Mouse (Mus musculus) limb, embryonic 10.5 days (tissue): ENCODE results near the gene Lrp1. TPM values are rescaled to one million over a fixed set of nuclear protein-coding genes. Genes with fewer than 3 reads are reported as not detected.

Experiments used
- DNase-seq: peaks from one replicate; pipeline ENCODE4 v3.0.0-alpha.2; 2017; ENCODE audit warnings: low spot score
- H3K27ac ChIP-seq: fragments of 300-500 bp; sonication (generic); 2 replicates; pipeline ENCODE4 v1.5.1; 2016; ENCODE audit warnings: mild to moderate bottlenecking
- H3K27me3 ChIP-seq: fragments of 300-500 bp; sonication (generic); 2 replicates; pipeline ENCODE4 v1.6.1; 2016; ENCODE audit warnings: low read depth, mild to moderate bottlenecking; ENCODE audit not compliant: poor library complexity, severe bottlenecking
- H3K36me3 ChIP-seq: fragments of 300-500 bp; sonication (generic); 2 replicates; pipeline ENCODE4 v1.6.1; 2016; ENCODE audit warnings: mild to moderate bottlenecking, moderate library complexity
- H3K4me1 ChIP-seq: fragments of 300-500 bp; sonication (generic); 2 replicates; pipeline ENCODE4 v1.6.1; 2016
- H3K4me3 ChIP-seq: fragments of 300-500 bp; sonication (generic); 2 replicates; pipeline ENCODE4 v1.5.1; 2016; ENCODE audit warnings: mild to moderate bottlenecking, moderate library complexity
- H3K9me3 ChIP-seq: fragments of 300-500 bp; sonication (generic); replicated peaks from 2 replicates; pipeline ENCODE4 v1.6.1; 2016; ENCODE audit warnings: mild to moderate bottlenecking
- WGBS: fragments of 180-500 bp; shearing (Covaris S2); methylation state at CpG from one replicate; pipeline ENCODE4 v1.1.7; 2016; 5-methylcytosine and 5-hydroxymethylcytosine counted together
- polyA plus RNA-seq: library from polyadenylated mRNA; unstranded; fragments of >200 nt; fragmentation: Nextera tagmentation; extraction: Ambion mirVana; gene quantifications from 2 replicates; pipeline ENCODE4 v1.2.1, GENCODE M21; 2016

Gene Lrp1
- polyA plus RNA-seq, 1 experiment from 2014 or later, result 67.8 TPM

DNA sequence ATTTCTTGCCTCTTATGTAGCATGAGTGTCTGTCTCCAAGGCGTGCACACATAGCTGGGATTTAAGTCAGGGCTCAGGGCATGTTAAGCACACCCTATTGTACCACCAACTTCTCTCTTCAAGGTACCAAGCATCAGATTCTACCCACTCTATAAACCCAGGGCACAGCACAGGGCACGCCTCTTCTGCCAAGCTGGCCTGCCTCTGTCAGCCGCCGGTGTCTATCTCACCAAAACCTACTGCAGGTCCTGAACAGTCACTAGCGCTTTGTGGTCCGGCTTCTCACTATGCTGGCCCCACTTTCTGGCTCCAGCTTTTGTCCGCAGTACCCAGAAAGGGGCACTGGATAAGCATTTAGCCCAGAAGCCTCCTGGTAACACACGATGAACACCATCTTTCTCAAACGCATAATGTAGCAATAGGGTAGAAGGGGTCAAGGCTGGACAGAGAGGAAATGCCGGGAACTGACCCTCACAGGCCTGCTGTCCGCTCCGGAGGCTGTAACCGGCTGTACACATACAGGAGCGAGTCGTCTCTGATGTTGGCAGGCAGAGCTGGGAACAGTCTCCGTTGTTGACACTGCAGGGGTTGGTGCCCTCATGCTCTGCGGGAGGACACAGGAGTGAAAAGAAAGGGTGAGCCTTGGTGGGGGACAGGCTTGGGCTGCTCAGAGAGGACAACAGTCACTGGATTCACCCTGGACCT is 49.9 kb downstream of the Lrp1 start:
- H3K27ac ChIP-seq, result 0 out of 2 replicates have a peak overlapping the region, but pooled peaks have one; percentile 6
- H3K9me3 ChIP-seq, result no peaks in the 10 kb centered on the region
- no peaks in the 10 kb centered on the region for H3K4me1 ChIP-seq
- 91% methylated on average over 17 of the region's 17 CpGs for WGBS
- H3K27me3 ChIP-seq, result no peaks in the 10 kb centered on the region
- DNase-seq, result no peak
- no peak overlapping the region for H3K4me3 ChIP-seq
- H3K36me3 ChIP-seq, result peaks cover 98% of the 10 kb centered on the region

DNA sequence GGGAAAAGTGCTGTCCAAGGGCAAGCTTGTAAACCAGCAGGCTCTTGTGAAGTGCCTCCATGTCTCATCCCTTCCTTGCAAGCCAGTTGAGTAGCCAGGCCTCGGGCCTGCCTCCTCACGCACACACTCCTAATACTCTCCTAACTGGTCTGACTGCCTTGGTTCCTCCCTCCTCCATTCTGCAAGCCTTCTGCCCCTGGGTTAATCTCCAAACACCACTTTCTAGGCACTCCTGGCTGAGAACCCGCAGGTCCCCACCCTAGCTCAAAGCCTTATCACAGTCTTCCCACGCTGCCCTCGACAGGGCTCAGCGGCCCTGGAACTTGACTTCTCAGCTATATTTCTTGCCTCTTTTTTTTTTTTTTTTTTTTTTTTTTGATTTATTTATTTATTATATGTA is 50.6 kb downstream of the Lrp1 start:
- Histone ChIP-seq H3K9me3 (no peaks in the 10 kb centered on the region), H3K36me3 (peaks cover 97% of the 10 kb centered on the region), H3K4me3 (no peak overlapping the region), H3K27me3 (no peaks in the 10 kb centered on the region), H3K27ac (no peak overlapping the region), H3K4me1 (no peaks in the 10 kb centered on the region)
- WGBS, result 70% methylated on average over 6 of the region's 6 CpGs
- no peak for DNase-seq

DNA sequence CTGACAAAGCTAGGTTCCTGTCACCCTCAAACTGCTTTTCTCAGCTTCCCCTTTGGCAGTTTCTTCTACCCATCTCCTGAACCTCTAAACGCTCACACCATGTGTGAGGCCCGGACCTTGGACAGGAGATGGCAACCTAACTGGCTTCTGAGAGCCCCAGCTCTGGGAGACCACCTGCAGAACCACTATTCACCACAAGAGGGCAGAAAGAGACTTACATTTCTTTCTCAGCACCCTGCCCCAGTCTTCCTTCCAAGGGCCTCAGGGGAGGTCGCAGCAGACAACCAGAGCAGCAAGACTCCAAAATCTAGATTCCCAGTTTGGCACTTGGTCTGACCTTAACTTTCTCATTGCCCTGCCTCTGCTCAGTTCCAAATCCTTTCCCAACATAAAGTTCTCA is 51.5 kb downstream of the Lrp1 start:
- Histone ChIP-seq H3K9me3 (no peaks in the 10 kb centered on the region), H3K36me3 (peaks cover 95% of the 10 kb centered on the region), H3K27me3 (no peaks in the 10 kb centered on the region), H3K4me1 (no peaks in the 10 kb centered on the region), H3K27ac (no peak overlapping the region), H3K4me3 (no peak overlapping the region)
- peak; percentile 77 for DNase-seq
- WGBS, result 42% methylated on average over 3 of the region's 3 CpGs

DNA sequence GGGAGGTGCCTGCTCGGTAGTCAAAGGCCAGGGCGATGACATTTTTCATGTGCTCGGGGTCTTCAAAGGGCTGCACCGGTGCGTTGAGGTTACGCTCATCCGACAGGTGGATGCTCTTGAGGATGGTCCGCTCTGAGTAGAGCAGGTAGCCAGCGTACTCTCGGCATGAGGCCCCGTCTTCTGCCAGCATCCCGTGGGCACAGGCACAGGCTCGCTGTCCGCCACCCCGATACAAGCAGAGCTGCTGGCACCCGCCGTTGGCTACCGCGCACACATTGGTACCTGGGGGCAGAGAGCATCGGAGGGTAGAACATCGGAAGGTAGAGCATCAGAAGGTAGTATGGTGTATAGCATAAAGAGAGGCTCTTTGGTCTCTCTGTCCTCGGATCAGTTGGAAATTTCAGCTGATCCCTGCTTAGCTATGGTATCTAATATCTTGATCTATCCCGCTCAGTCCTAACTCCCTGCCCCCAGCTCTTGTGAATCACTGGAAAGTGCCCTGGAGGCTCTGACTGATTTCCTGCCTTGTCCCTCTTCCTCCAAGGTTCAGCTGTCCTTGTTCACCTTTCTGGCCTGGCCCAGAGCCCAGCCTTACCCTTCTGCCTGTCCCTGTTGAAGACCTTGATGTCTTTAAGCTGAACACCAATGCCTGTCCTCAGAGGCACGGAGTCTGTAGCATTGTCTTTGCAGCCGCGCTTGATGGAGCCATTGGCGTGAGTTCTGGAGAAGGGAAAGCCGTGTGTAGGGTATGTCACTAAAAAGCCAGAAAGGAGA is 54.2 kb downstream of the Lrp1 start:
- Histone ChIP-seq H3K36me3 (peaks cover 95% of the 10 kb centered on the region), H3K9me3 (no peaks in the 10 kb centered on the region), H3K4me1 (0 out of 2 replicates have a peak, but pooled peaks cover 2% of the 10 kb centered on the region), H3K27ac (no peak overlapping the region), H3K27me3 (no peaks in the 10 kb centered on the region), H3K4me3 (no peak overlapping the region)
- DNase-seq, result no peak
- 94% methylated on average over 28 of the region's 28 CpGs for WGBS

DNA sequence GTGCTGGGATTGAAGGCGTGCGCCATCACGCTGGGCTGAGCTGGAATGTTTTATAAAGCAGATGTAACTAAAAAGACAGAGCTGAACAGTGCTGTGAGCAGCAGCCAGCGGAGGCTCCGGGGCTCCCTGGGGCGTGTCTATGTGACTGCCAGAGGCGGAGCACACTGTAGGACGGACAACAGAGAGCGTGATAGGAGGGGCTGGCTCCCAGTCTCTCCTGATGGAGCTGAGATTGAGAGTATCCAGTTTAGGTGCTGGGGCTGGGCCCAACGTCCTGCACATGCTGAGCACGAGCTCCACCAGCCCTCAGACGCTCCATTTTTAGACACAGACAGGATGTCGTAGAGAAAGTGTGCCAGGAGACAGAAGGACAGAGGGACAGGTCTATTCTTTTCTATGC is 56.6 kb downstream of the Lrp1 start:
- no peak for DNase-seq
- Histone ChIP-seq H3K4me1 (0 out of 2 replicates have a peak, but pooled peaks cover 2% of the 10 kb centered on the region), H3K4me3 (no peak overlapping the region), H3K9me3 (no peaks in the 10 kb centered on the region), H3K36me3 (peaks cover 97% of the 10 kb centered on the region), H3K27ac (no peak overlapping the region), H3K27me3 (no peaks in the 10 kb centered on the region)
- 68% methylated on average over 13 of the region's 13 CpGs for WGBS

DNA sequence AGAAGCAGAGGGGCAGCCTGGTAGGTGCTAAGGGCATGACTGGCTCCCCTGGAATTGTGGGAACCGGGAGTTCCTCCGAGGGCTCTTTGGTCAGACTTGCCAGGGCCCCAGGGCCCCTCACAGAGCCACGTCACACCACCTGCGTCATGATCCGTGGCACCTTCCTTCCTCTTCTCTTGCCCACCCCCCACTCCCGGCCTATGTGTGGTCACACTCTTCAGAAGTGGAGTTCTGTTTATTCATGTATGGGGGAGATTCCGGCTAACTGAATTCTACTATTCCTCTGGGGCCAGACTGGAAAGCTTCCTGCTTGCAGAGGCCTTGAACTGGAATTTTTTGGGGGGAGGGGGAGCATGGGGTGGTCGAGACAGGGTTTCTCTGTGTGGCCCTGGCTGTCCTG is 57.1 kb downstream of the Lrp1 start:
- Histone ChIP-seq H3K4me1 (0 out of 2 replicates have a peak, but pooled peaks cover 2% of the 10 kb centered on the region), H3K4me3 (no peak overlapping the region), H3K36me3 (peaks cover 97% of the 10 kb centered on the region), H3K27ac (no peak overlapping the region), H3K27me3 (no peaks in the 10 kb centered on the region), H3K9me3 (no peaks in the 10 kb centered on the region)
- DNase-seq, result no peak
- 87% methylated on average over 8 of the region's 8 CpGs for WGBS

DNA sequence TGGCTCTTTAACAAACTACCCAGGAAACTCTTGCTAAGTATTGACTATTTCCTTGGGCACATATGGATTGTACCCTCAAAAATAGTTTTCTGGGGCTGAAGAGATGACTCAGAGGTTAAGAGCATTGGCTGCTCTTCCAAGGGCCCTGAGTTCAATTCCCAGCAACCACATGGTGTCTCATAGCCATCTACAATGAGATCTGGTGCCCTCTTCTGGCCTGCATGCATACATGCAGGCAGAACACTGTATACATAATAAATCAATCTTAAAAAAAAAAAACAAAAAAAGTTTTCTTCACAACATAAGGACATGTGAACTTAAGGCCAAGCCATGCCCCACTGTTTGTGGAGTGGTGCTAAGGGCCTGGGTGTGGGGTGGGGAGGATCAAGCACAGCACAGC is 59.8 kb downstream of the Lrp1 start:
- H3K4me3 ChIP-seq, result no peak overlapping the region
- H3K9me3 ChIP-seq, result no peaks in the 10 kb centered on the region

DNA sequence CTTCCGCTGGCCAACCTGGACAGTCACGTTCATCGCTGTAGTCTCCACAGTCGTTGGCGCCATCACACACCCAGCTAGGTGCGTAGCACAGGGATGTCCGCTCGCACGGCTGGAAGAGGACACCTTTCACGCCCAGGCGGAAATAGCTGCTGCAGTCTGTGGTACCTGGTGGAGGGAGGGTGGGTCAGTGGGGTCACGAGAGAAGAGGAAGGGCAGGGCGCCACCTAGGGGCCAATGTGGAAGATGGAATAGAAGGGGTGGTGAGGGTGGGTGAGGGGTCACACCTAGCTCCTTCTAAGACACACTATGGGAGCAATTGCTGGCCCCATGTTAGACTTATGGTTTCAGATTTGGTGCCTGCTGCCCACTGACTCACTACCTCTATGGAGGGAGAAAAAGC is 63.6 kb downstream of the Lrp1 start:
- Histone ChIP-seq H3K9me3 (no peaks in the 10 kb centered on the region), H3K4me1 (no peaks in the 10 kb centered on the region), H3K27me3 (no peaks in the 10 kb centered on the region), H3K4me3 (no peak overlapping the region), H3K27ac (no peak overlapping the region), H3K36me3 (peaks cover 100% of the 10 kb centered on the region)
- DNase-seq, result no peak
- WGBS, result 88% methylated on average over 13 of the region's 13 CpGs

More for the DNA sequence above, 59.8 kb downstream of the Lrp1 start:
- DNase-seq, result no peak
- Histone ChIP-seq H3K27ac (no peak overlapping the region), H3K4me1 (0 out of 2 replicates have a peak, but pooled peaks cover 2% of the 10 kb centered on the region), H3K27me3 (no peaks in the 10 kb centered on the region), H3K36me3 (peaks cover 97% of the 10 kb centered on the region)

DNA sequence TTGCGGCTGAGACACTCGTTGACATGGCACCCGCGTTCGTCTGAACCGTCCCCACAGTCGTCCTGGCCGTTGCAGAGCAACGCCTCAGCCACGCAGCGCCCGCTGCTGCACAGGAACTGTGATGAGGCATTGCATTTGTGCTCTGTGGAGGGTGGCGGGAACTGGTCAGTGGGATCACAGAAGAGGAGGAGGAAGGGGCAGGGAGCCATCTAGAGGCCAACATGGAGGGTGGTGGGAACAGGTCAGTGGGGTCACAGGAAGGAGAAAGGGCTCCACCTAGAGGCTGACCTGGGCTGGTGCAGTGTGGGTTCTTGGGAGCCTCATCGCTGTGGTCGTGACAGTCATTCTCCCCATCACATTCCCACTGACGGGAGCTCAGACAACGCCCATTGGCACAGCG is 65.2 kb downstream of the Lrp1 start:
- Histone ChIP-seq H3K9me3 (no peaks in the 10 kb centered on the region), H3K4me1 (no peaks in the 10 kb centered on the region), H3K27ac (no peak overlapping the region), H3K36me3 (peaks cover 100% of the 10 kb centered on the region), H3K4me3 (no peak overlapping the region), H3K27me3 (no peaks in the 10 kb centered on the region)
- 74% methylated on average over 18 of the region's 18 CpGs for WGBS
- peak; percentile 67 for DNase-seq

DNA sequence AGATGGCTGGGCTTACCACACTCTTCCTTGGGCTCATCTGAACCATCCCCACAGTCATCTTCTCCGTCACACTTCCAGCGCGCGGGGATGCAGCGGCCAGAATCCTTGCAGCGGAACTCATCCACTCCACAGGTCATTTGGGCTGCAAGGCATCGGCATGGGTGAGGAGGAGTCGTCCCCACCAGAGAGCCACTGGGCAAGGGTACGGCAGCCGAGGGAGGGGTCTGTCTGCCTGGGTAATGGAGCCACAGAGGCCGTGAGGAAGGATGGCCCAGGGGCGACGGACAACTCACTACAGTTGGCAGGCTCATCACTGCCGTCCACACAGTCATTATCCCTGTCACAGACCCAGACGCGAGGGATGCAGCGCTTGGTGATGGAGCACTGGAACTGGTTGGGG is 71.1 kb downstream of the Lrp1 start:
- H3K36me3 ChIP-seq, result peaks cover 100% of the 10 kb centered on the region
- 90% methylated on average over 17 of the region's 17 CpGs for WGBS
- DNase-seq, result no peak
- no peak overlapping the region for H3K4me3 ChIP-seq
- no peaks in the 10 kb centered on the region for H3K4me1 ChIP-seq
- no peaks in the 10 kb centered on the region for H3K9me3 ChIP-seq
- no peak overlapping the region for H3K27ac ChIP-seq
- no peaks in the 10 kb centered on the region for H3K27me3 ChIP-seq

DNA sequence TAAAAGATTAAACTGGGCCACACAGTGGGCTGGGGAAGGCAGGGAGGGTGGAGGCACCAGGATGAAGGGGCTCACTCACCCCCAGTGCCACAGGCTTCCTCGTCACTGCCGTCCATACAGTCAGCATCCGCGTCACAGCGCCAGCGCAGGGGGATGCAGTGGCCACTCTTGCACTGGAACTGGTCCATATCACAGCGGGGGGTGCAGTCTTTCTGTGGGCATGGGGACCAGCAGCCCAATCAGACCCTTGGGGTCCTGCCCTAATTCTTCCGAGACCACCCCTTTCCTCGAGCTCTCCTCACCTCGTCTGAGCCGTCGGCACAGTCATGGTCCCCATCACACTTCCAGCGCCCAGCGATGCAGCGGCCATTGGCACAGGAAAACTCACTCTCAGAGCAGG is 72.7 kb downstream of the Lrp1 start:
- Histone ChIP-seq H3K27ac (no peak overlapping the region), H3K4me1 (no peaks in the 10 kb centered on the region), H3K36me3 (peaks cover 100% of the 10 kb centered on the region), H3K4me3 (no peak overlapping the region), H3K9me3 (no peaks in the 10 kb centered on the region), H3K27me3 (no peaks in the 10 kb centered on the region)
- no peak for DNase-seq
- 97% methylated on average over 15 of the region's 15 CpGs for WGBS

DNA sequence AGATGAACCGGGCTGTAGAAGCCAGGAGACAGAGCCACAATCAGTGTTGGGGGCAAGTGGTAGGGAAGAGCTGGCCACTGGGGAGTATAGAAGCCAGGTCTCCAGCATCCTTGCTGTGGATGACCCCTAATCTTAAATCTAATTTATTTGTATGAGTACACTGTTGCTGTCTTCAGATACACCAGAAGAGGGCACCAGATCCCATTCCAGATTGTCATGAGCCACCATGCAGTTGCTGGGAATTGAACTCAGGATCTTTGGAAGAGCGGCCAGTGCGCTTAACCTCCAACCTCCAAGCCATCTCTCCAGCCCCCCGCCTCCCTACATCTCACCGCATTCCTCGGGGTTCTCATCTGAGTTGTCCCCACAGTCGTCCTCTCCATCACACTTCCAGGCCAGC is 74.4 kb downstream of the Lrp1 start:
- no peak for DNase-seq
- Histone ChIP-seq H3K4me3 (no peak overlapping the region), H3K27me3 (no peaks in the 10 kb centered on the region), H3K27ac (no peak overlapping the region), H3K36me3 (peaks cover 100% of the 10 kb centered on the region), H3K9me3 (no peaks in the 10 kb centered on the region), H3K4me1 (no peaks in the 10 kb centered on the region)
- 91% methylated on average over 7 of the region's 7 CpGs for WGBS

DNA sequence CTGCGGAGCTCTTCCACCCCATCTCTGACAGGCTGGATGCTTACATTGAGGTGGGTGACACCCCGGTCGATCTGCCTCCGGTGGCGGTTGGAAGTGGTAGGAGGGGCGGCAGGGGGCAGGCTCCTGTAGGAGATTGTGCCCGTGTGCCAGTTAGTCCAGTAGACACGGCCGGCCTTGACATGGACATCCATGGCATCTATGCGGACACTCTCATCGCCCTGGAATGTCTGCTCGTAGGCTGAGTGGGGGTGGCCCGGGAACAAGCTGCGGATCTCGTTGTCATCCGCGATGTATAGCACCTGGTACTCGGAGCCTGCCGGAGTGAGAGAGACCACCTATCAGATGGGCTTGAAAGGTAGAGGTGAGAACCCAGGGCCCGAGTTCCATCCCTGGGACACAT is 76.6 kb downstream of the Lrp1 start:
- no peak overlapping the region for H3K27ac ChIP-seq
- DNase-seq, result no peak
- WGBS, result 93% methylated on average over 20 of the region's 20 CpGs
- peaks cover 100% of the 10 kb centered on the region for H3K36me3 ChIP-seq
- no peak overlapping the region for H3K4me3 ChIP-seq
- no peaks in the 10 kb centered on the region for H3K27me3 ChIP-seq
- no peaks in the 10 kb centered on the region; the same call in 1 of the 2 replicates for H3K4me1 ChIP-seq
- H3K9me3 ChIP-seq, result no peaks in the 10 kb centered on the region
